Mouse (Mus musculus) heart, embryonic 16.5 days (tissue): ENCODE results near the gene Zfp870. TPM values are rescaled to one million over a fixed set of nuclear protein-coding genes. Genes with fewer than 3 reads are reported as not detected.

Experiments used
- ATAC-seq: fragments of 200-750 bp; cut with Nextera tagmentation; replicated peaks from 2 replicates; pipeline ENCODE4 v1.8.0; 2017; ENCODE audit warnings: moderate number of reproducible peaks; ENCODE audit not compliant: insufficient read depth, low FRiP score; ENCODE audit errors: extremely low read depth
- H3K27ac ChIP-seq: fragments of 300-500 bp; sonication (generic); 2 replicates; pipeline ENCODE4 v1.5.1; 2014; ENCODE audit warnings: mild to moderate bottlenecking, low read length, control low read depth, moderate library complexity
- H3K27me3 ChIP-seq: fragments of 300-500 bp; sonication (generic); 2 replicates; pipeline ENCODE4 v1.6.1; 2014; ENCODE audit warnings: low read length, mixed read lengths; ENCODE audit not compliant: control insufficient read depth, insufficient read depth
- H3K36me3 ChIP-seq: fragments of 300-500 bp; sonication (generic); 2 replicates; pipeline ENCODE4 v1.6.1; 2014; ENCODE audit not compliant: control insufficient read depth, insufficient read depth
- H3K4me1 ChIP-seq: fragments of 300-500 bp; sonication (generic); 2 replicates; pipeline ENCODE4 v1.6.1; 2014; ENCODE audit warnings: low read length, mixed read lengths; ENCODE audit not compliant: control insufficient read depth, insufficient read depth
- H3K4me2 ChIP-seq: fragments of 300-500 bp; sonication (generic); 2 replicates; pipeline ENCODE4 v1.6.1; 2014; ENCODE audit warnings: low read depth, mild to moderate bottlenecking, control low read depth, low read length
- H3K4me3 ChIP-seq: fragments of 300-500 bp; sonication (generic); 2 replicates; pipeline ENCODE4 v1.5.1; 2014; ENCODE audit warnings: mild to moderate bottlenecking, control low read depth, low read length
- H3K9ac ChIP-seq: fragments of 300-500 bp; sonication (generic); 2 replicates; pipeline ENCODE4 v1.6.1; 2014; ENCODE audit warnings: low read length, control low read depth
- H3K9me3 ChIP-seq: fragments of 300-500 bp; sonication (generic); replicated peaks from 2 replicates; pipeline ENCODE4 v1.6.1; 2016; ENCODE audit warnings: low read length; ENCODE audit not compliant: control insufficient read depth
- WGBS: fragments of 180-500 bp; shearing (Covaris S2); extraction: QIAGEN DNeasy Blood & Tissue Kit; methylation state at CpG from one replicate; pipeline ENCODE4 v1.1.7; 2014; 5-methylcytosine and 5-hydroxymethylcytosine counted together
- polyA plus RNA-seq: library from polyadenylated mRNA; unstranded; fragments of >200 nt; fragmentation: Nextera tagmentation; extraction: Ambion mirVana; gene quantifications from 2 replicates; pipeline ENCODE4 v1.2.1, GENCODE M21; 2015

Zfp870 gene
- polyA plus RNA-seq, 1 experiment from 2014 or later = 6.7 TPM

DNA sequence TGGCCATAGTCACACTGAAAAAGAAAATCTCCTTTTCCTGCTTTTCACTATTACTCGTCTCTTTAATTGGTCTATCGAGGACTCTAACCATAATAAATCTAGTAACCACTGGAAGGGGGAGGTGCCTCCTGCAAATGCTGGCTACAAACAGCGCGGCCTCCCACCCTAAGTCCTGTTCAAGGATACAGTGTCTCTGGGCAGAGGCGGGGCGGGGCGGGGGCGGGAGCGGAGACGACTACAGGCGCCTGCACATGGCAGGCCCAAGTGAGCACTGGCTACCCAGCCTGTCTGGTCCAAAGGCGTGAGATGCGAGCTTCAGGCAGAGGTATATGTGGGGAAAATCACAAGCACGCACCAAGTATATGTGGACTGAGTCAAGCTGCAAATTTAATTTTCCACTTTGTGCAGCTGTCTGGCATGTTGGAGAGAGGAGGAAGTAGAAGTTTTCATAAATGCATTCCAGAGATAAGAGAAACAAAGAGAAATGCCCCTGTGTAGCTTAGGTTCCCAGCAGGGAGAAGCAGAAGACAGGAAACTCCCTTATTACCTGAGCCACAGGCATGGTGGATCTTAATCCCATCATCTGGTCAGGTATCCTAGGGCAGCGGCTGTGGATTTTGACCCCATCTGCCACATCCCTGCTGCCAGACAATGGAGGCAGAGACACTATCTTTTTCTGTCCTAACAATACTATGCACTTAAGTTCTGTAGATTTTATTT lies 52.2 kb downstream of the Zfp870 start:
- Histone ChIP-seq H3K4me1 (no peaks in the 10 kb centered on the region), H3K4me2 (peak overlapping the region; percentile 1; the same call in 1 of the 2 replicates), H3K27ac (0 out of 2 replicates have a peak overlapping the region, but pooled peaks have one; percentile 1), H3K9ac (no peak overlapping the region), H3K4me3 (no peak overlapping the region), H3K9me3 (peaks cover 4% of the 10 kb centered on the region; the same call in 1 of the 2 replicates), H3K27me3 (no peaks in the 10 kb centered on the region), H3K36me3 (no peaks in the 10 kb centered on the region)
- ATAC-seq = peak; percentile 52
- 29% methylated on average over 15 of the region's 15 CpGs for WGBS

DNA sequence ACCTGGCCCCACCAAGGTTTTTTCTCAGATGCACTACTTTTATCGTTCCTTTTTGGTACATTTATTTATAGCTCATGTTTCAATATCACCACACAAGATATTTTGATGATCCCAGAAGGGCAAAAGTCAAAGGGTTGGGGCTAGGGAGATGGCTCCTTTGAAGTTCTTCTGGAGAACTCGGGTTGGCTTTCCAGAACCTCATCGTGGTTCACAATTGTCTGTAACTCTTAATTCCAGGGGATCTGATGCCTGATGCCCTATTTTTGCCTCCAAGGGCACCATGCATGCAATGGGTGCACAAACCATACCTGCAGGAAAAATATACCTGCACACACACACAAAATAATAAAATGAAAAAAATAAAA lies 61.0 kb downstream of the Zfp870 start:
- peak overlapping the region; percentile 86 for H3K4me2 ChIP-seq
- peaks cover 8% of the 10 kb centered on the region for H3K4me1 ChIP-seq
- ATAC-seq = no peak
- H3K36me3 ChIP-seq = peaks cover 10% of the 10 kb centered on the region; the same call in 1 of the 2 replicates
- WGBS = 37% methylated on average over 3 of the region's 3 CpGs
- H3K9me3 ChIP-seq = no peaks in the 10 kb centered on the region
- H3K4me3 ChIP-seq = peak overlapping the region; percentile 90
- no peak overlapping the region for H3K27ac ChIP-seq
- peak overlapping the region; percentile 92 for H3K9ac ChIP-seq
- no peaks in the 10 kb centered on the region for H3K27me3 ChIP-seq

DNA sequence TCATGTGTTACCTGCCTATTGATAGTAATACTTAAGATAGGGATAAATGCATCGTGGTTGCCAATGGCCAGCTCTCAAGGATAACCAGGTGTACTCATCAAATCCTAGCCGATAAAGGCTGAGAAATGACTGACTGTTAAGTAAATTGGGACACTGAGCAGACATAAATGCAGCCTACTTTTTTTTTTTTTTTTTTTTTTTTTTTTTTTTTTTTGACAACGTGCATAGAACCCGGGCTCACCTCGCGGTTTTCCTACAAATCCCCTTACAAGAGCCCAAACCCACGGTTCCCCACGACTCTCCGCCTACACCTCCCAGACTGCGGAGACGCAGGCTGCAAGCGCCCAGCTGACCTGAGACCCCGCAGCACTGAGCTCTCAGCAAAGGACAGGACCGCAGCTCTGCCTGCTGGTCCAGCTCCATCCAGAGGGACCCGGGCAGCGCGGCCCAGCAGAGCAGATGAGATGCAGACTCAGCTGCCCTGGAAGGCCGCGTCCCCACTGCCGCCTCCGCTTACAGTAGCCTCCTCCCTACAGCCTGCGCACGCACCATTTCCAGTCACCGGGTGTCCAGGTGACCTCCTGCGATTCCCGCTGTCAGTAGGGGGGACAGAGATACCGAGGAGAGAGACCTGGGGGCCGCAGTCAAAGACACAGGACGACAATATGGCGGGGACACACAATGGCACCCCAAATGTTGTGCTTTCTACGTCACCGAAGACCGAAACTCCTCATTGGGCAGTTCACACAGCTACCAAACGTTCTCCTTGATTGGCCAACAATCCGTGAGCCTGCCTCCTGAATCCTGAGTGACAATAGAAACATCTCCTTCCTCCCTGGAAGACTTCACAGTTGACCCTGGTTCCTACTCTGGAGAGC lies 61.7 kb downstream of the Zfp870 start, which contains the start of gene Zfp799:
TSS of gene Zfp799 (minus strand) at position 722 of the 878 bp plus-strand sequence.
- no peaks in the 10 kb centered on the region for H3K27me3 ChIP-seq
- peak within 1 kb of the TSS; percentile 90 for H3K4me3 ChIP-seq
- peak within 1 kb of the TSS; percentile 92 for H3K9ac ChIP-seq
- no peaks in the 10 kb centered on the region for H3K9me3 ChIP-seq
- ATAC-seq = peak; percentile 99
- 1% methylated on average over 35 of the region's 35 CpGs for WGBS
- peak within 1 kb of the TSS; percentile 72 for H3K27ac ChIP-seq
- peaks cover 13% of the 10 kb centered on the region for H3K36me3 ChIP-seq
- H3K4me1 ChIP-seq = peaks cover 8% of the 10 kb centered on the region
- peak within 1 kb of the TSS; percentile 86 for H3K4me2 ChIP-seq

Other genes with a start within 250 kb of the Zfp870 start
- not detected in 2 replicates for gene Cyp4f40, start 232.7 kb downstream of the Zfp870 start, polyA plus RNA-seq
- gene Cyp4f15, start 206.0 kb downstream of the Zfp870 start, polyA plus RNA-seq = not detected in 2 replicates
- gene Zfp871, start 103.4 kb downstream of the Zfp870 start, polyA plus RNA-seq = 18.0 and 21.8 TPM in 2 replicates
- 0.88 and 0.92 TPM in 2 replicates for gene Zfp811, start 81.7 kb downstream of the Zfp870 start, polyA plus RNA-seq
- gene Zfp799, start 61.4 kb downstream of the Zfp870 start, polyA plus RNA-seq = 6.0 and 8.1 TPM in 2 replicates
- 0.96 TPM in 1 of 2 replicates, not detected in the other for gene Cyp4f14, start 25.7 kb upstream of the Zfp870 start, polyA plus RNA-seq
- 9.5 and 11.3 TPM in 2 replicates for gene Cyp4f13, start 55.8 kb upstream of the Zfp870 start, polyA plus RNA-seq
- gene Zfp472, start 74.2 kb upstream of the Zfp870 start, polyA plus RNA-seq = 6.6 and 6.7 TPM in 2 replicates
- gene Zfp952, start 101.5 kb upstream of the Zfp870 start, polyA plus RNA-seq = 7.9 and 8.2 TPM in 2 replicates
- gene Zfp763, start 141.8 kb upstream of the Zfp870 start, polyA plus RNA-seq = 5.8 and 6.8 TPM in 2 replicates
- gene 4921501E09Rik, start 176.4 kb upstream of the Zfp870 start, polyA plus RNA-seq = not detected in 2 replicates
- 4.4 and 5.6 TPM in 2 replicates for gene Zfp563, start 197.7 kb upstream of the Zfp870 start, polyA plus RNA-seq
- gene Morc2b, start 248.0 kb upstream of the Zfp870 start, polyA plus RNA-seq = 0.08 and 0.12 TPM in 2 replicates